Mouse (Mus musculus) Patski (cell line): Measurements from ENCODE around the gene Frmpd4. TPM values are rescaled to one million over a fixed set of nuclear protein-coding genes. Genes with fewer than 3 reads are reported as not detected.

Source experiments
- ATAC-seq: fragments of 100-300 bp; one replicate; pipeline ENCODE4 v1.8.0; 2021
- CTCF ChIA-PET: fragments of 350-600 bp; sonication (Branson Sonifier 250); formaldehyde crosslinking; loops from one replicate; lab custom pipeline; 2022; ENCODE audit warnings: inconsistent platforms; lab: Charles Lee
- POLR2A ChIA-PET: fragments of 350-600 bp; sonication (Branson Sonifier 250); formaldehyde crosslinking; loops from one replicate; lab custom pipeline; 2022; ENCODE audit warnings: antibody characterized with exemption, inconsistent platforms; lab: Charles Lee
- DNase-seq: peaks from one replicate; pipeline ENCODE4 v3.0.0-alpha.2; 2011; ENCODE audit warnings: low read depth, low spot score
- H3K27me3 ChIP-seq: fragments of 371-371 bp; one replicate; pipeline ENCODE4 v1.5.1; 2021
- CTCF ChIP-seq: fragments of 100-300 bp; IDR thresholded peaks from one replicate; pipeline ENCODE4 v1.5.1; 2021
- in situ Hi-C: fragments of 300-500 bp; cut with MboI; formaldehyde crosslinking; loops from 3 replicates; pipeline ENCODE4 v1.11.1; 2018; ENCODE audit warnings: low pct_unique_long_range_greater_than_20kb, mixed read lengths
- polyA plus RNA-seq: library from polyadenylated mRNA; unstranded; gene quantifications from one replicate; pipeline ENCODE4 v1.2.3, GENCODE M21; 2021

Gene Frmpd4
- polyA plus RNA-seq, 1 experiment from 2014 or later = 0.26 TPM

DNA sequence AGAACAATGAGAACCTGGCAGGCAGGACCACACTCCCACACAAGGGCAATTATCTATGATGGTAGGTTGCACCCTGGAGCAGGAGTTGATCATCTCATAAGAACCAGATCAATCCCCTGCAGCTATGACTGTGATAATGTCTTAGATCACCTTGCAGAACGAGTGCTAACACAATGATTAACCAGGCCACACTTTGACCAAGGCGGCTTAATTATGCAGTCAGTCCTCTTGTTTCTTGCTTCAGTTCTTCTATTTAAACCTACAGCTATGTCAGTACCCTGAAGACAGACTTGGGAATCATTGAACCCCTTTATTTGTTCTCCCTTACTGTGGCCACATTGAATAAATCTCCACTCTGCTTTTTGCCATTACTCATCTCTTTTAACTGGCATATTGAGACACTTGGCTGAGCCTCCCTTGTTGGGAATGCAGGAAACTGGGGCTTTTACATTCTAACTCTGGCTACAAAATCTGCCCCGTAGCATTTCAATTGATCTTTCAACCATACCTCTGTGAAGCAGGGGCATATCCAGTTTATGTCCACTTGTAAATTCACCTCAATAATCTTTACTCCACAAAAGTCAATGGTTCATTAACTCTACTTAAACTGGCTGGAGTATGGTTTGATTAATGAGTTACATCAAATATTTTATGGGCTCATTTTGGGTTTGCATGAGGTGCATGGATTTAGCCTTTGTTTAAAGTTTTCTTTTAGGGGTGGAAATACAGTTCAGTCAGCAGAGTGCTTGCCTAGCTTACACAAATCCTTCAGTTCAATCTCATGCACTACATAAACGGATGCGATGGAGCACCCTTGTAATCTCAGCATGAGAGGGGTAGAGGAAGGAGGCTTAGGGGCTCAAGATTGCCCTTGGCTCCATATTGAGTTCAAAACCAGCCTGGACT lies 227.5 kb downstream of the Frmpd4 start:
- H3K27me3 ChIP-seq = no peaks in the 10 kb centered on the region
- ATAC-seq = peak; percentile 92
- POLR2A ChIA-PET = interaction anchor here (0.6 kb wide), 2 partner anchors 174 to 566 kb away, joined by 3 to 4 read pairs; no protein-coding TSS in a partner anchor
- peak; percentile 54 for DNase-seq
- TF ChIP-seq CTCF = no peak
- CTCF ChIA-PET = interaction anchor here (1.0 kb wide), 1 partner anchor 31 kb away, joined by 3 read pairs; no protein-coding TSS in a partner anchor
- in situ Hi-C loops = no loop called here

DNA sequence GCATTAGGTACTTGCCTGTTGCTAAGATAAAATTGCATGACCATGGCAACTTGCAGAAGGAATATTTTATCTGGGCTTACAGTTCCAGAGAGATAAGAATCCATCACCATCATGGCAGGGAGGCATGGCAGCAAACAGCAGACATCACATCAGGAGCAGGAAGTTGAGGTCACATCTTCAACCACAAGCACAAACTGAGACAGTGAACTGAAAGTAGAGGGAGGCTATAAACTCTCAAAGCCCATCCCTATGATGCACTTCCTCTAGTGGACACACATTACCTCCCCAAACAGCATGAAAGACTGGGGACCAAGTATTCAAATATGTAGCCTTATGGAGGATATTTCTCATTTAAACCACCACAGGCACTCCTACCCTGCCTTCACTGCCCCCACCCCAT lies 238.8 kb downstream of the Frmpd4 start:
- ATAC-seq (no peak), DNase-seq (no peak)
- ChIA-PET CTCF (no interaction called here), POLR2A (no interaction called here)
- TF ChIP-seq CTCF = no peak
- H3K27me3 ChIP-seq = peaks cover 3% of the 10 kb centered on the region
- in situ Hi-C loops = no loop called here

DNA sequence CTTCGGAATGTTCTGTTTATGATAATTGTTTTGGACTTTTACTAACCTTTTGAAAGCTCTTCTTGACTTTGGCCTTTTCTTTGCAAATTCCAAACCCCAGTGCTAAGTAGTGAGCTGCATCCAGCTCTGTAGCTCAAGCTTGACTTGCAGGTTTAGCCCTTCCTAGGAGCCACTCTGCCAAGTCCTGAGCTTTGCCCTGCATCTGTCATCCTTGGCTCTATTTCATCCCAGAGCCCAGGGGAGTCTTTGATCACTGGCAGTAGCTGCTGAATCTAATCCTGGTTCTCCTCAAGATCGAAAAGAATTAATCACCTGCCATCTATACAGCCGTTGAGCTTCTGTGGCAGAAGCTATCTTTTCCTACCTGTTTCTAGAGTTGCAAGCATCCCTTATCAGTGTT lies 251.9 kb downstream of the Frmpd4 start:
- TF ChIP-seq CTCF = no peak
- peaks cover 14% of the 10 kb centered on the region for H3K27me3 ChIP-seq
- CTCF ChIA-PET = no interaction called here
- ATAC-seq = no peak
- POLR2A ChIA-PET = no interaction called here
- in situ Hi-C loops = no loop called here
- no peak for DNase-seq

DNA sequence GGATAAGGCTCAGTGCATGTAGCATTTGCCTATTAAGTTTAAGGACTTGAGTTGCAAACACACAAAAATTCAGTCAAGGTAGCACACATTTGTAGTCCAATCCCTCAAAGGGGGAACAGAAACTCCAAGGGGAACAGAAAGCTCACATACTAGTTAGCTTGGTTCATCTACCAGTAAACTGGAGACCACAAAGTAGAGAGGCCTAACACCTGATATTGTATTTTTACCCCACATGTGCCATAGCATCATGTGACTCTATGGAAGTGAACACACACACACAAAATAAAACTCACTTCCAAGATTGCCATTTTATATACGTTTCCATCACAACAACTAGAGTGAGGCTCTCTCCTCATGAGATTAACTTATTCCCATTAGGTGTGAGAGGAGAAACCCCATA lies 264.9 kb downstream of the Frmpd4 start:
- POLR2A ChIA-PET = no interaction called here
- DNase-seq (no peak), ATAC-seq (no peak)
- CTCF ChIA-PET = interaction anchor here (1.0 to 1.5 kb wide), 2 partner anchors 23 to 27 kb away, joined by 3 to 4 read pairs; no protein-coding TSS in a partner anchor
- no peak for TF ChIP-seq CTCF
- in situ Hi-C loops = no loop called here
- H3K27me3 ChIP-seq = peaks cover 10% of the 10 kb centered on the region

DNA sequence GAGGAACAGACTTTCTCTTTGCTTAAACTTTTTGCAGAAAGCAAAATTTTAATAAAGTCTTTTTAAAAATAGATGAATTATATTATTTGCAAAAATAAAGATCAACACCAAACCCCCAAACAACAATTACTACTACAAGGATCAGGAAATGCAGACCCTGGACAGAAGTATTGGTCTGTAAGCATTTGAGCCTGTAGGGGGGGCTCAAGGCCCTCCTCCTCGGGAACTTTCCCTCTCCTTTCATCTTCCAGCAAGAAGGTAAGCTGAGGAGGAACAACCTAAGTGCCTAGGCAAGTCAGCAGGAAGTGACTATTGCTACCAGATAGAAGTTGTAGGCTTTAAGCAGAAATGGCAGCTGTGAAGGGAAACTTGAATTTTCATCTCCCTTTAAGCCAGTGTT lies 266.9 kb downstream of the Frmpd4 start:
- POLR2A ChIA-PET = no interaction called here
- DNase-seq = no peak
- ATAC-seq = no peak
- CTCF ChIA-PET = no interaction called here
- TF ChIP-seq CTCF = no peak
- in situ Hi-C loops = no loop called here
- peaks cover 10% of the 10 kb centered on the region for H3K27me3 ChIP-seq

DNA sequence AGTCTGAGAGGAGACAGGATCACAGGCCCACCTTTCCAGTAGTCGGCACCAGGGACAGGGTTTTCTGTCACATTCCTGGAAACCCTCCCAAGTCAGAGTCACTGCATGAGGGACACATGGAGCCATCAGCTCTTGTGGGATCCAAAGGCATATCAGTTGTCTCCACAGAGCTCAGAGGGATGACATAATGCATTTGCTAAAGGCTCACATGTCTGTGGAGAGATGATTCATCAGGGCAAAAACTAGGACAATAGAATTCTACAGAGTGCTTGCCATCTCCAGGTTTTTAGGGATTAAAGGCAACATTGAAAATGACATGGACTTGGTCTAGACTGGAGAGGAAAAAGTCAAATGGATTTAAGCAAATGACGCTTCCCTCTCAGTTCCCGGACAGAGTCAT lies 284.5 kb downstream of the Frmpd4 start:
- in situ Hi-C loops = no loop called here
- H3K27me3 ChIP-seq = peaks cover 14% of the 10 kb centered on the region
- POLR2A ChIA-PET = no interaction called here

DNA sequence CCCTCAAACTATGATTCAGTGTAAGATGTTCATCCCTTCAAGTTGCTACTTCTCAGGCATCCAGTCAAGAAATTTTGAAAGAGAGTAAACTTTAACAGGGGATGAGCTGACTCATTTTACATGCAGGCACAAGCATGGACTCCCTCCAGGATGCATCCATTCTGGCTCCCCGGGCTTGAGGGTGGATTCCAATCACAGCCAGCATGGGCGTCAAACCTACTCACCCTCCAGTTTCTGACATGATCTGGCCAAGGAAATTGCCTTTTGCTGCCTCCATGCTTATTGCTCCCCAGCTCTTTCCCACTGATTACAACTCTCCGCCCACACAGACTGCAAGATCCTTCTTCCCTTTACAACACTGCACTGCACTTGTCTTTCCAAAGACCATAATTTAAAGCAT lies 370.0 kb downstream of the Frmpd4 start:
- ATAC-seq (no peak), DNase-seq (no peak)
- H3K27me3 ChIP-seq = peaks cover 23% of the 10 kb centered on the region
- in situ Hi-C loops = no loop called here
- CTCF ChIA-PET = no interaction called here
- POLR2A ChIA-PET = no interaction called here
- TF ChIP-seq CTCF = no peak

More for the DNA sequence above, 284.5 kb downstream of the Frmpd4 start:
- DNase-seq (peak; percentile 13), ATAC-seq (peak; percentile 54)
- CTCF ChIA-PET = interaction anchor here (1.2 kb wide), 1 partner anchor 12 kb away, joined by 4 read pairs; no protein-coding TSS in a partner anchor
- TF ChIP-seq CTCF = no peak

DNA sequence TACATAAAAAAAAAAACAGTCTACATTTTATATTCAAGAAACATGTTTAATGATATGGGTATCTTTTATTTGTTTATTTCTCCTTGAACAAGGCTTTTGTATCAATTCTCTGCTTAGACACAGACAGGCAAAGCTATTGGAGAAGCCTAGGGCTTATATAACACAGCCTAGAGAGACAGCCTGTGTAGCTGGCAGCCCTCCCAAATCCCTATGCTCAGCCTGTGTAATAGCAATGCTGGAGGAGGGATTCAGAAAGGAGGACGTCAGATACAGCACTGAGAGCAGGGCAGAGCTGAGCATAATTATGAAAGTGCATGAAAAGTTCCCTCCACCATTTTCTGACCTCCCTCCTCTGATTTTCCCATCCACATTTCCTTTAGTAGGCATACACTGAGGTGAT lies 385.1 kb downstream of the Frmpd4 start:
- ATAC-seq (no peak), DNase-seq (no peak)
- H3K27me3 ChIP-seq = peaks cover 19% of the 10 kb centered on the region
- in situ Hi-C loops = no loop called here
- POLR2A ChIA-PET = no interaction called here
- CTCF ChIA-PET = no interaction called here
- no peak for TF ChIP-seq CTCF

DNA sequence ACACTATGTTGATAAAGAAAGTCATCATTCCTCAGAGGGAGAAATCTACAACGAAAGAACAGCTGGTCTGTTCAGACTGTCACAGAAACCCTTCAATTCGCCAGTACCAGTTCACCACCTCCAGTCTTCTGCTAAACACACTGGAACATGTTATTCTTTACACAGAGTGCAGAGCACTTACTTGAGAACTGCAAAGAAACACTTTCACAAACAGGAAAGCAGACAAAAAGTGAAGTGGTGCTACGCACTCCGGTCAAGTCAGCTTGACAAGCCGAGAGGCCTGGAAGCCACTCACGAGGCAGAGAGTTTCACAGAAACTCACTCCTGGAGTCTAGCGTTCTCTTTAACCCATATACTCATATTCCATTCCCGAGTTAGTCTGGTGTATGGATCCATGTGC lies 387.5 kb downstream of the Frmpd4 start:
- H3K27me3 ChIP-seq = peaks cover 11% of the 10 kb centered on the region
- DNase-seq = no peak
- no peak for TF ChIP-seq CTCF
- ChIA-PET CTCF (no interaction called here), POLR2A (no interaction called here)
- in situ Hi-C loops = no loop called here
- ATAC-seq = no peak

DNA sequence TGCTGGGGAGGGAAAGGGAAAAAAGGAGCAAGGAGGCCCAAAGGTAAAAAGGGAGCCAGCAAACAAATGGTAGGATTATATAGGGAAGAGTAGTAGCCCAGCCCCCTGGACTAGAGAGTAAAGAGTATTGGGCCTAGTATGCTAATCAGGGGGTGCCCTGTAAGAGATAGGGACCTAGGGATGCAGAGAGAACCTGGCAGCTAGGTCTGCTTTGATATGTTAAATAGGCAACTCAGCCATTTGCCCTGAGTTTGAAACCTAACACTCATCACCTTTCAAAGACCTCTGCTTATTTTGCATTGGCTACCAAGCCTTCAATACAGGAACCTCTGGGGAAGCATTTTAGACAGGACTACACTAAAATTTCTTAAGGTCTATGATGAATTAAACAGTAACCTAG lies 414.0 kb downstream of the Frmpd4 start:
- H3K27me3 ChIP-seq = peaks cover 11% of the 10 kb centered on the region
- ChIA-PET CTCF (no interaction called here), POLR2A (no interaction called here)
- no peak for TF ChIP-seq CTCF
- in situ Hi-C loops = no loop called here
- no peak for DNase-seq
- ATAC-seq = no peak

DNA sequence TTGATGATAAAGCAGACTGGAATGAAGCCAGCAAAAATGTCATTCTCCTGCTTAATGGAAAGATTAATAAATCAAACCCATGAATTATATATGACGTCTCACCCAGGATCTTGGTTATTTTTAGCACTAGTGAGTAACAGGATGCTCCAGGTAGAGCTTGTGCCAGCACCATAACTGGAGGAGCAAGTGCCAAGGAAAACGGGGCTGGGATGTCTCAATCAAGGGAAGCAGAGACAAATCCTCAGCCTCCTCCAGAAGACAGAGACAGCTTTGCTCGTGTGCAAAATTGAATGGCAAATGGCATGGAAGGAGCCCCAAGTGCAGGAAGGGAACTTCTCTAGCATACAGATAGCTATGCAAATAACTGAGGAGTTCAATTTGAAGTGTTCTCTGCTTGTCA lies 418.2 kb downstream of the Frmpd4 start:
- CTCF ChIA-PET = no interaction called here
- DNase-seq = no peak
- POLR2A ChIA-PET = no interaction called here
- peaks cover 18% of the 10 kb centered on the region for H3K27me3 ChIP-seq
- ATAC-seq = no peak
- in situ Hi-C loops = no loop called here
- no peak for TF ChIP-seq CTCF
